Mouse (Mus musculus) kidney, embryonic 14.5 days (tissue): Measurements from ENCODE around the gene Dnph1. TPM values are rescaled to one million over a fixed set of nuclear protein-coding genes. Genes with fewer than 3 reads are reported as not detected.

Experiments
- ATAC-seq: fragments of 200-750 bp; cut with Nextera tagmentation; 2 replicates; pipeline ENCODE4 v1.8.0; 2017; ENCODE audit warnings: moderate number of reproducible peaks, mild to moderate bottlenecking, moderate TSS enrichment, moderate library complexity; ENCODE audit not compliant: low FRiP score, low TSS enrichment
- H3K27ac ChIP-seq: fragments of 300-500 bp; sonication (generic); 2 replicates; pipeline ENCODE4 v1.5.1; 2014; ENCODE audit warnings: low read depth, mild to moderate bottlenecking, low read length, moderate library complexity, mixed read lengths
- H3K27me3 ChIP-seq: fragments of 300-500 bp; sonication (generic); 2 replicates; pipeline ENCODE4 v1.6.1; 2014; ENCODE audit warnings: mild to moderate bottlenecking, low read length; ENCODE audit not compliant: control insufficient read depth, insufficient read depth
- H3K36me3 ChIP-seq: fragments of 300-500 bp; sonication (generic); 2 replicates; pipeline ENCODE4 v1.6.1; 2014; ENCODE audit warnings: low read length, mixed read lengths; ENCODE audit not compliant: control insufficient read depth, insufficient read depth
- H3K4me1 ChIP-seq: fragments of 300-500 bp; sonication (generic); 2 replicates; pipeline ENCODE4 v1.6.1; 2014; ENCODE audit warnings: low read length, mixed read lengths; ENCODE audit not compliant: control insufficient read depth, insufficient read depth
- H3K4me2 ChIP-seq: fragments of 300-500 bp; sonication (generic); replicated peaks from 2 replicates; pipeline ENCODE4 v1.6.1; 2014; ENCODE audit warnings: low read depth, mild to moderate bottlenecking, low read length
- H3K4me3 ChIP-seq: fragments of 300-500 bp; sonication (generic); 2 replicates; pipeline ENCODE4 v1.5.1; 2014; ENCODE audit warnings: mild to moderate bottlenecking, low read length
- H3K9ac ChIP-seq: fragments of 300-500 bp; sonication (generic); 2 replicates; pipeline ENCODE4 v1.6.1; 2014; ENCODE audit warnings: low read depth, mild to moderate bottlenecking, low read length, moderate library complexity
- H3K9me3 ChIP-seq: fragments of 300-500 bp; sonication (generic); 2 replicates; pipeline ENCODE4 v1.6.1; 2016; ENCODE audit warnings: low read length; ENCODE audit not compliant: control insufficient read depth
- WGBS: fragments of 180-500 bp; shearing (Covaris S2); extraction: QIAGEN DNeasy Blood & Tissue Kit; methylation state at CpG from one replicate; pipeline ENCODE4 v1.1.7; 2014; 5-methylcytosine and 5-hydroxymethylcytosine counted together
- polyA plus RNA-seq: library from polyadenylated mRNA; unstranded; fragments of >200 nt; fragmentation: Nextera tagmentation; extraction: Ambion mirVana; gene quantifications from 2 replicates; pipeline ENCODE4 v1.2.1, GENCODE M21; 2014

Dnph1 gene
- polyA plus RNA-seq, 1 experiment from 2014 or later, result 67.9 TPM

GRCm38 (mm10) chr17:46543661-46544060 is 47.1 kb downstream of the Dnph1 start:
- peaks cover 23% of the 10 kb centered on the region for H3K4me1 ChIP-seq
- no peaks in the 10 kb centered on the region for H3K27me3 ChIP-seq
- H3K27ac ChIP-seq, result no peak overlapping the region
- H3K4me2 ChIP-seq, result no peak overlapping the region
- H3K4me3 ChIP-seq, result no peak overlapping the region
- H3K9ac ChIP-seq, result no peak overlapping the region
- H3K36me3 ChIP-seq, result peaks cover 8% of the 10 kb centered on the region
- ATAC-seq, result no peak
- H3K9me3 ChIP-seq, result no peaks in the 10 kb centered on the region
- WGBS, result 90% methylated on average over 12 of the region's 12 CpGs

GRCm38 (mm10) chr17:46545813-46546564 is 49.5 kb downstream of the Dnph1 start, which contains the start of gene Cul9:
Gene Cul9 (minus strand): TSS chr17:46546388.
- Histone ChIP-seq H3K9me3 (no peaks in the 10 kb centered on the region), H3K4me2 (peak within 1 kb of the TSS; percentile 93), H3K27me3 (no peaks in the 10 kb centered on the region), H3K36me3 (peaks cover 29% of the 10 kb centered on the region), H3K4me3 (peak within 1 kb of the TSS; percentile 67), H3K9ac (peak within 1 kb of the TSS; percentile 66), H3K27ac (no peak within 1 kb of the TSS), H3K4me1 (peaks cover 23% of the 10 kb centered on the region)
- 2% methylated on average over 43 of the region's 49 CpGs for WGBS
- ATAC-seq, result peak; percentile 62

GRCm38 (mm10) chr17:46546591-46546990 is 50.1 kb downstream of the Dnph1 start:
- Histone ChIP-seq H3K4me2 (peak overlapping the region; percentile 93), H3K9me3 (no peaks in the 10 kb centered on the region), H3K4me1 (peaks cover 23% of the 10 kb centered on the region), H3K4me3 (peak overlapping the region; percentile 67), H3K9ac (peak overlapping the region; percentile 66; the same call in 1 of the 2 replicates), H3K36me3 (peaks cover 35% of the 10 kb centered on the region), H3K27me3 (no peaks in the 10 kb centered on the region), H3K27ac (no peak overlapping the region)
- ATAC-seq, result no peak
- WGBS, result 6% methylated on average over 7 of the region's 7 CpGs

GRCm38 (mm10) chr17:46546995-46547394 is 50.5 kb downstream of the Dnph1 start:
- Histone ChIP-seq H3K27ac (no peak overlapping the region), H3K27me3 (no peaks in the 10 kb centered on the region), H3K4me1 (peaks cover 24% of the 10 kb centered on the region), H3K4me2 (peak overlapping the region; percentile 93), H3K9ac (no peak overlapping the region), H3K9me3 (no peaks in the 10 kb centered on the region), H3K36me3 (peaks cover 39% of the 10 kb centered on the region), H3K4me3 (no peak overlapping the region)
- WGBS, result 12% methylated on average over 8 of the region's 8 CpGs
- no peak for ATAC-seq

- Histone ChIP-seq H3K4me2 (no peak overlapping the region), H3K9me3 (no peaks in the 10 kb centered on the region), H3K4me1 (peaks cover 31% of the 10 kb centered on the region), H3K36me3 (peaks cover 43% of the 10 kb centered on the region), H3K9ac (no peak overlapping the region), H3K4me3 (no peak overlapping the region), H3K27ac (no peak overlapping the region), H3K27me3 (no peaks in the 10 kb centered on the region)
- WGBS, result 21% methylated on average over 3 of the region's 3 CpGs
- no peak for ATAC-seq
Measured at GRCm38 (mm10) chr17:46547923-46548322, 51.4 kb downstream of the Dnph1 start.

- Histone ChIP-seq H3K4me2 (no peak overlapping the region), H3K9me3 (no peaks in the 10 kb centered on the region; the same call in 1 of the 2 replicates), H3K36me3 (peaks cover 40% of the 10 kb centered on the region), H3K4me1 (peaks cover 39% of the 10 kb centered on the region), H3K4me3 (no peak overlapping the region), H3K27me3 (no peaks in the 10 kb centered on the region), H3K9ac (no peak overlapping the region), H3K27ac (no peak overlapping the region)
- WGBS, result 59% methylated on average over 11 of the region's 11 CpGs
- ATAC-seq, result no peak
Measured at GRCm38 (mm10) chr17:46548741-46549140, 52.2 kb downstream of the Dnph1 start.

GRCm38 (mm10) chr17:46549193-46549592 is 52.7 kb downstream of the Dnph1 start:
- H3K4me1 ChIP-seq, result peaks cover 44% of the 10 kb centered on the region

More at GRCm38 (mm10) chr17:46549193-46549592, 52.7 kb downstream of the Dnph1 start:
- Histone ChIP-seq H3K27me3 (no peaks in the 10 kb centered on the region), H3K27ac (no peak overlapping the region), H3K4me3 (no peak overlapping the region), H3K9me3 (no peaks in the 10 kb centered on the region; the same call in 1 of the 2 replicates), H3K9ac (no peak overlapping the region), H3K36me3 (peaks cover 40% of the 10 kb centered on the region), H3K4me2 (no peak overlapping the region)
- WGBS, result 29% methylated on average over 8 of the region's 8 CpGs
- no peak for ATAC-seq

Other genes with a start within 250 kb of the Dnph1 start
- 114 and 120 TPM in 2 replicates for gene Polr1c, start 248.7 kb upstream of the Dnph1 start, polyA plus RNA-seq
- gene Yipf3, start 248.6 kb upstream of the Dnph1 start, polyA plus RNA-seq, result 102 and 106 TPM in 2 replicates
- gene Lrrc73, start 243.2 kb upstream of the Dnph1 start, polyA plus RNA-seq, result 0.54 and 0.92 TPM in 2 replicates
- gene Tjap1, start 213.7 kb upstream of the Dnph1 start, polyA plus RNA-seq, result 38.5 and 39.4 TPM in 2 replicates
- gene Dlk2, start 199.3 kb upstream of the Dnph1 start, polyA plus RNA-seq, result not detected in 2 replicates
- gene Abcc10, start 168.4 kb upstream of the Dnph1 start, polyA plus RNA-seq, result 3.5 and 4.6 TPM in 2 replicates
- 12.1 and 18.3 TPM in 2 replicates for gene Zfp318, start 113.0 kb upstream of the Dnph1 start, polyA plus RNA-seq
- 0.38 and 0.60 TPM in 2 replicates for gene Crip3, start 67.8 kb upstream of the Dnph1 start, polyA plus RNA-seq
- gene Slc22a7, start 58.3 kb upstream of the Dnph1 start, polyA plus RNA-seq, result not detected in 2 replicates
- gene Ttbk1, start 9.0 kb upstream of the Dnph1 start, polyA plus RNA-seq, result 0.04 and 0.11 TPM in 2 replicates
- 3.0 and 4.8 TPM in 2 replicates for gene Cul9, start 49.7 kb downstream of the Dnph1 start, polyA plus RNA-seq
- gene Srf, start 59.5 kb downstream of the Dnph1 start, polyA plus RNA-seq, result 10.3 and 12.8 TPM in 2 replicates
- 58.5 and 64.1 TPM in 2 replicates for gene Ptk7, start 132.8 kb downstream of the Dnph1 start, polyA plus RNA-seq
- 22.0 and 31.5 TPM in 2 replicates for gene Klc4, start 149.3 kb downstream of the Dnph1 start, polyA plus RNA-seq
- 121 and 141 TPM in 2 replicates for gene Mrpl2, start 149.5 kb downstream of the Dnph1 start, polyA plus RNA-seq
- gene Cul7, start 153.6 kb downstream of the Dnph1 start, polyA plus RNA-seq, result 40.7 and 42.6 TPM in 2 replicates
- gene Rrp36, start 177.6 kb downstream of the Dnph1 start, polyA plus RNA-seq, result 54.0 and 66.5 TPM in 2 replicates
- 148 and 174 TPM in 2 replicates for gene Mea1, start 182.1 kb downstream of the Dnph1 start, polyA plus RNA-seq
- gene Klhdc3, start 184.2 kb downstream of the Dnph1 start, polyA plus RNA-seq, result 91.0 and 110 TPM in 2 replicates
- gene Ppp2r5d, start 208.4 kb downstream of the Dnph1 start, polyA plus RNA-seq, result 61.1 and 99.9 TPM in 2 replicates
- 20.5 and 21.0 TPM in 2 replicates for gene Pex6, start 214.8 kb downstream of the Dnph1 start, polyA plus RNA-seq
- 0.43 and 1.0 TPM in 2 replicates for gene Gnmt, start 232.5 kb downstream of the Dnph1 start, polyA plus RNA-seq